Mouse (Mus musculus): ENCODE results near the gene Col5a2. TPM values are rescaled to one million over a fixed set of nuclear protein-coding genes. Genes with fewer than 3 reads are reported as not detected.

Gene Col5a2
- polyA plus RNA-seq, 1 experiment from 2014 or later = 61.5 TPM

DNA sequence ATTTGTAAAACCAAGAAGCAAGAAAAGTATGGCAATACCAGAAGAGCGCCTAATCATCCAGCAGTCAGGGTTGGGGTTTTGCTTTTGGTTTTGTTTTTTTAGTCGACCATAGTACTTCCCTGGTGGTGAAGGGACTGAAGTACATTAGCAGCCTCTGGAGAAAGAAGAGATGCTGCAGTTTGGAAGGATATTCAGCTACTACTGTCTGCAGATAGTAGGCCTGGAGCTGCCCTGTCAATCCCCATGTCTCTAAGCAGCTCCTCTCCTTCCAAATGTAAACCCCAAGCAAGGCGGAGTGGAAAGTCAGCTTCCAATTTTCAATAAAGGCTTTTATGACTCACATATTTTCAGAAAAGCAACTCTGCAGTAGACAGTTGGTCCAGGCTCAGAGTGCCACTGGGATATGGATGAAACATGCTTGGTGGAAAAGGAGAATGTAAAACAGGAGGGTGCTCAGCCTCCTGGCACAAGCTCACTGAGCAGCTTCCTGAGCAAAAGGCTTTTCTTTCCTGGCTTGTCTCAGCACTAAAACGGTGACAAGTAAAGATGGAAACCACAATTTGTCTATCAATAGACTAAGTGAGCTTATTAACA lies 10.9 kb downstream of the Col5a2 start:
- H3K27me3 ChIP-seq = no peaks in the 10 kb centered on the region
- 82% methylated on average over 4 of the region's 4 CpGs for WGBS
- no peaks in the 10 kb centered on the region for H3K36me3 ChIP-seq
- H3K27ac ChIP-seq = no peak overlapping the region
- no peaks in the 10 kb centered on the region for H3K4me1 ChIP-seq (replicated peaks)
- no peak overlapping the region for H3K4me2 ChIP-seq
- no peak overlapping the region for H3K9ac ChIP-seq (replicated peaks)
- ATAC-seq (ENCODE audit: insufficient number of reproducible peaks, insufficient read depth, low FRiP score, low TSS enrichment, low read depth) = no peak
- no peaks in the 10 kb centered on the region for H3K9me3 ChIP-seq
- H3K4me3 ChIP-seq (replicated peaks) = no peak overlapping the region

GRCm38 (mm10) chr1:45490451-45490850 lies 12.6 kb downstream of the Col5a2 start:
- Histone ChIP-seq H3K4me2 (no peak overlapping the region), H3K36me3 (no peaks in the 10 kb centered on the region), H3K27me3 (no peaks in the 10 kb centered on the region), H3K9ac (replicated peaks) (no peak overlapping the region), H3K4me3 (replicated peaks) (no peak overlapping the region), H3K4me1 (replicated peaks) (no peaks in the 10 kb centered on the region), H3K27ac (no peak overlapping the region), H3K9me3 (no peaks in the 10 kb centered on the region)
- WGBS = 78% methylated on average over 1 of the region's 1 CpGs
- no peak for ATAC-seq (ENCODE audit: insufficient number of reproducible peaks, insufficient read depth, low FRiP score, low TSS enrichment, low read depth)

GRCm38 (mm10) chr1:45488291-45488690 lies 14.8 kb downstream of the Col5a2 start:
- H3K4me2 ChIP-seq = no peak overlapping the region
- ATAC-seq (ENCODE audit: insufficient number of reproducible peaks, insufficient read depth, low FRiP score, low TSS enrichment, low read depth) = no peak
- 89% methylated on average over 1 of the region's 1 CpGs for WGBS
- H3K4me3 ChIP-seq (replicated peaks) = no peak overlapping the region
- no peaks in the 10 kb centered on the region for H3K9me3 ChIP-seq
- no peak overlapping the region for H3K27ac ChIP-seq
- H3K36me3 ChIP-seq = no peaks in the 10 kb centered on the region
- no peak overlapping the region for H3K9ac ChIP-seq (replicated peaks)
- no peaks in the 10 kb centered on the region for H3K27me3 ChIP-seq
- H3K4me1 ChIP-seq (replicated peaks) = no peaks in the 10 kb centered on the region

DNA sequence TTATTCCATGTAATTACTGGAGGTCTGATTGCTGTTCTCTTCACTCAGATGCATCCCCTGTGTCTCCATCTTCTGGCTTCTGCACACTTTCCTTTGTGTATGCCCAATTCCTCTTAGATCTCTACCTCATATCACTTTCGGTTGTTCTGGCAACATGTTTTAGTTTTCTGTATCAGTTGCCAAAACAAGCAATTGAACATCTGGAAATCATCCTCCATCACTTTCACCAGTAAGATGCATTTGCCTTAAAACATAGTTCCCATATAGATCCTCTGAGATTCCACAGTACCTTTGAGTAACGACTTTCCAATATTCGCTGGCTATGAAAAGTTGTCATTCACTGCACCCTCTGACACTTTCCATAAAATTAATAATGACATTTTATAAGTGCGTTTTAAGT lies 20.1 kb downstream of the Col5a2 start:
- 74% methylated on average over 4 of the region's 4 CpGs for WGBS
- Histone ChIP-seq H3K4me1 (replicated peaks) (peaks cover 5% of the 10 kb centered on the region; the same call in 1 of the 2 replicates), H3K27ac (no peak overlapping the region), H3K4me2 (no peak overlapping the region), H3K4me3 (replicated peaks) (no peak overlapping the region), H3K27me3 (no peaks in the 10 kb centered on the region), H3K36me3 (no peaks in the 10 kb centered on the region), H3K9ac (replicated peaks) (no peak overlapping the region), H3K9me3 (no peaks in the 10 kb centered on the region)
- no peak for ATAC-seq (ENCODE audit: insufficient number of reproducible peaks, insufficient read depth, low FRiP score, low TSS enrichment, low read depth)

DNA sequence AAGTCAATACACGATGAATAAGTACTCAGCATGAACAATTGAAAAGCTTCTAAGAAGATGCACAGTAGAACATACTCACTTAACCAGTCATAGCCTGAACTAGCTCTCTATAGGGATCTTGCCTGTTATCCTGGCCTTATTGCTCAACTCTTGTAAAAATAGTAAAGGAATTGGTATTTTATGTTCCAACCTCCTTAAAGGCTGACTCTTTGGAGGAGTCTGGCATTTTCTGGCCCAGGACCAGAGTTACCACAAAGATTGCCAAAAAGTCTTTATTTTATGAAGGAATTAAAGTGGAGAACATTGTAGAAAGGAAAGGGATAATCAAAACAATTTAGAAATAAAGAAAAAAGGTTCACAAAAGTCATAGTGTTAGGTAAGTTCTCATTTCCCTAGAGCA lies 21.2 kb downstream of the Col5a2 start:
- Histone ChIP-seq H3K9me3 (no peaks in the 10 kb centered on the region), H3K36me3 (no peaks in the 10 kb centered on the region), H3K4me1 (replicated peaks) (peaks cover 5% of the 10 kb centered on the region; the same call in 1 of the 2 replicates), H3K27ac (no peak overlapping the region), H3K4me3 (replicated peaks) (no peak overlapping the region), H3K4me2 (no peak overlapping the region), H3K9ac (replicated peaks) (no peak overlapping the region), H3K27me3 (no peaks in the 10 kb centered on the region)
- 100% methylated on average over 1 of the region's 1 CpGs for WGBS
- no peak for ATAC-seq (ENCODE audit: insufficient number of reproducible peaks, insufficient read depth, low FRiP score, low TSS enrichment, low read depth)

DNA sequence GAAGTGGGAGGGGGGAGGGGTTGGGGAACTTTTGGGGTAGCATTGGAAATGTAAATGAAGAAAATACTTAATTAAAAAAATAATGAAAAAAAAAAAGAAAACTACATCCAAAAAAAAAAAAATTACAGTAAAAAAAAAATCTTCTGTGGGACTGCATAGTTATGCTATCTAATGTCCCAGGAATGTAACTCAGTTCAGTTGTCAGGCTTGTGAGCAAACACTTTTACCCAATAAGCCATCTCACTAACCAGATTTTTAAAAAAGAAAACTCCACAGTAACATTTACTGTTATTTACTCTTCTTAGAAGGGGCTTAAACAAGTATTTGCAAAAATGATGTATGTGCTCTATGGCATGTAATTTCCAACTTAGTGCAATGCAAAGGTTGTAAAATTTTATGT lies 24.0 kb downstream of the Col5a2 start:
- no peak overlapping the region for H3K4me2 ChIP-seq

GRCm38 (mm10) chr1:45472751-45473150 lies 30.3 kb downstream of the Col5a2 start:
- 61% methylated on average over 4 of the region's 4 CpGs for WGBS
- no peaks in the 10 kb centered on the region for H3K27me3 ChIP-seq
- no peaks in the 10 kb centered on the region for H3K4me1 ChIP-seq (replicated peaks)
- H3K9me3 ChIP-seq = no peaks in the 10 kb centered on the region
- H3K36me3 ChIP-seq = no peaks in the 10 kb centered on the region
- no peak overlapping the region for H3K9ac ChIP-seq (replicated peaks)
- no peak overlapping the region for H3K27ac ChIP-seq
- no peak for ATAC-seq (ENCODE audit: insufficient number of reproducible peaks, insufficient read depth, low FRiP score, low TSS enrichment, low read depth)
- no peak overlapping the region for H3K4me2 ChIP-seq
- no peak overlapping the region for H3K4me3 ChIP-seq (replicated peaks)

More for the DNA sequence above, 24.0 kb downstream of the Col5a2 start:
- Histone ChIP-seq H3K9ac (replicated peaks) (no peak overlapping the region), H3K27me3 (no peaks in the 10 kb centered on the region), H3K9me3 (no peaks in the 10 kb centered on the region), H3K4me1 (replicated peaks) (peaks cover 5% of the 10 kb centered on the region; the same call in 1 of the 2 replicates), H3K27ac (no peak overlapping the region), H3K4me3 (replicated peaks) (no peak overlapping the region), H3K36me3 (no peaks in the 10 kb centered on the region)
- no peak for ATAC-seq (ENCODE audit: insufficient number of reproducible peaks, insufficient read depth, low FRiP score, low TSS enrichment, low read depth)

- ATAC-seq (ENCODE audit: insufficient number of reproducible peaks, insufficient read depth, low FRiP score, low TSS enrichment, low read depth) = no peak
- 53% methylated on average over 2 of the region's 2 CpGs for WGBS
- Histone ChIP-seq H3K9me3 (no peaks in the 10 kb centered on the region), H3K4me2 (no peak overlapping the region), H3K9ac (replicated peaks) (no peak overlapping the region), H3K27ac (no peak overlapping the region), H3K36me3 (peaks cover 4% of the 10 kb centered on the region; the same call in 1 of the 2 replicates), H3K4me1 (replicated peaks) (no peaks in the 10 kb centered on the region; the same call in 1 of the 2 replicates), H3K4me3 (replicated peaks) (no peak overlapping the region), H3K27me3 (no peaks in the 10 kb centered on the region)
Measured at GRCm38 (mm10) chr1:45460767-45461166, 42.3 kb downstream of the Col5a2 start.

DNA sequence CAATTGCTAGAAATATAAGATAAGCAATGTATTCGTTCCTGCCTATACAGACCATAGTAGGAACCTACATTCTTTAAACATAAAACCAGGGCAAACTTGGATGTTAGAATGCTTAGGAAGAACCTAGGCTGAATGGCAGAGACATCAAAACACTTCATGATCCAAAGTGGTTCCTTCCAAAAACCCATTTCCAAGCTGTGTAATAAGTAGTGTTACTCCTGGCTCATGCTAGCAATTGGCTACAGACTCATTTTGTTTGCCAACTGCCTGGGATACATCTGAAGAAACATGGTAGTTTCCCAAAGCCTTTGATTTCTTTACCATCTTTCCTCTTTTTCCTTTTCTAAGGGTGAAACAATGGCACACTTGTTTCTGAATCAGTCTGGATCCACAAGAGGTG lies 47.3 kb downstream of the Col5a2 start:
- Histone ChIP-seq H3K4me1 (replicated peaks) (no peaks in the 10 kb centered on the region; the same call in 1 of the 2 replicates), H3K9me3 (no peaks in the 10 kb centered on the region), H3K4me2 (no peak overlapping the region), H3K36me3 (peaks cover 4% of the 10 kb centered on the region; the same call in 1 of the 2 replicates), H3K4me3 (replicated peaks) (no peak overlapping the region), H3K27me3 (no peaks in the 10 kb centered on the region), H3K9ac (replicated peaks) (no peak overlapping the region), H3K27ac (no peak overlapping the region)
- WGBS = 87% methylated on average over 1 of the region's 1 CpGs
- ATAC-seq (ENCODE audit: insufficient number of reproducible peaks, insufficient read depth, low FRiP score, low TSS enrichment, low read depth) = no peak

DNA sequence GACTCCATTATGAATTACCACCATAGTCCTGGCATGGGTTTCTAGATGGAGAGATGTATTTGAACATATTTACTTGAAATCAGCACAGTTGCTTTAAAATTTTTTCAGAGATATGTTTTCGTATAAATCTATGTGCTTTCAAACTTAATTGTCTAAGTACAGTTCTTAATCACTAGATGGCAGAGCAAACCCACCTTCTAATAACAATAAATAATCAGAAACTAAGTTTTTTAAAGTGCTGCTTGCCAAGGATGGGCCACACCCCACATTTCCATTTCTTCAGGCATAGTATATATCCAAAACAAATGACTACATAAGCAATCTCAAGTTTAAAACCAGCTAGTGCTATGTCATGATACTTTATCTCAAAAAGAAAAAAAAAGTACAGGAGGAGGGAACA lies 54.2 kb downstream of the Col5a2 start:
- Histone ChIP-seq H3K4me3 (replicated peaks) (no peak overlapping the region), H3K4me2 (no peak overlapping the region), H3K9ac (replicated peaks) (no peak overlapping the region), H3K9me3 (no peaks in the 10 kb centered on the region), H3K27me3 (no peaks in the 10 kb centered on the region), H3K36me3 (no peaks in the 10 kb centered on the region), H3K4me1 (replicated peaks) (no peaks in the 10 kb centered on the region), H3K27ac (no peak overlapping the region)
- ATAC-seq (ENCODE audit: insufficient number of reproducible peaks, insufficient read depth, low FRiP score, low TSS enrichment, low read depth) = no peak
- 91% methylated on average over 1 of the region's 1 CpGs for WGBS

- Histone ChIP-seq H3K9ac (replicated peaks) (no peak overlapping the region), H3K4me2 (no peak overlapping the region), H3K36me3 (peaks cover 30% of the 10 kb centered on the region), H3K27me3 (no peaks in the 10 kb centered on the region), H3K4me3 (replicated peaks) (no peak overlapping the region), H3K4me1 (replicated peaks) (no peaks in the 10 kb centered on the region), H3K27ac (no peak overlapping the region), H3K9me3 (no peaks in the 10 kb centered on the region)
- 21% methylated on average over 3 of the region's 3 CpGs for WGBS
- peak; percentile 78; the same call in 1 of the 2 replicates for ATAC-seq (ENCODE audit: insufficient number of reproducible peaks, insufficient read depth, low FRiP score, low TSS enrichment, low read depth)
Measured at GRCm38 (mm10) chr1:45431922-45432321, 71.2 kb downstream of the Col5a2 start.

DNA sequence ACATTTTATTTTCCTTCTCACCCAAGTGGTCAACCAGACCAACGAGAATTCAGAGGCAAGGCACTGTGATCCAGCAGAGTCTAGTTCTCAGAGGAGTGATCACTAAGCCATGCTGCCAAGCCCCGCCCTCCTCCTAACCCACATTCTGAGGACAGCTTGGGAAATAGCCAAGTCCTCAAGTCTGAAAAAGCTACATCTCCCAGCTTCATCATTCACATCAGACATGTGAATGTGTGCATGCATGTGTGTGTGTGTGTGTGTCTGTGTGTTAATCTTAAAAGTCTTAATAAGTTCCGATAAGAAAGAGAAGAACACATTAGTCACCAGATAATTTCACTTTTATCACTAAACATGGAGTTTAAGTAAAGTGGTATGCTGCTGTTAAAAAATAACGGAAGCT lies 72.6 kb downstream of the Col5a2 start:
- 86% methylated on average over 4 of the region's 4 CpGs for WGBS
- H3K4me1 ChIP-seq (replicated peaks) = no peaks in the 10 kb centered on the region
- H3K9ac ChIP-seq (replicated peaks) = no peak overlapping the region
- no peak overlapping the region for H3K27ac ChIP-seq
- H3K4me2 ChIP-seq = no peak overlapping the region
- H3K4me3 ChIP-seq (replicated peaks) = no peak overlapping the region
- H3K36me3 ChIP-seq = peaks cover 40% of the 10 kb centered on the region
- ATAC-seq (ENCODE audit: insufficient number of reproducible peaks, insufficient read depth, low FRiP score, low TSS enrichment, low read depth) = no peak
- no peaks in the 10 kb centered on the region for H3K9me3 ChIP-seq
- H3K27me3 ChIP-seq = no peaks in the 10 kb centered on the region
